Mouse (Mus musculus) liver, postnatal 0 days (tissue): ENCODE measurements at regions not wholly inside any gene's neighbourhood (a gene's known extent, or its start where the extent isn't known, plus 50 kb on each side); places are given as distances from the start of the nearest gene placed in this dataset.

ENCODE experiments used
- ATAC-seq: fragments of 200-750 bp; cut with Nextera tagmentation; 2 replicates; pipeline ENCODE4 v1.8.0; 2017; ENCODE audit warnings: mild to moderate bottlenecking, moderate library complexity
- DNase-seq: peaks from one replicate; pipeline ENCODE4 v3.0.0-alpha.2; 2016
- H3K27ac ChIP-seq: fragments of 300-500 bp; sonication (generic); 2 replicates; pipeline ENCODE4 v1.5.1; 2014; ENCODE audit warnings: antibody characterized with exemption, moderate library complexity, mild to moderate bottlenecking, low read depth
- H3K27me3 ChIP-seq: fragments of 300-500 bp; sonication (generic); 2 replicates; pipeline ENCODE4 v1.6.1; 2014; ENCODE audit warnings: low read length, control low read depth, mixed read lengths; ENCODE audit not compliant: insufficient read depth
- H3K36me3 ChIP-seq: fragments of 300-500 bp; sonication (generic); replicated peaks from 2 replicates; pipeline ENCODE4 v1.6.1; 2014; ENCODE audit warnings: mild to moderate bottlenecking, control low read depth, low read length, moderate library complexity, mixed read lengths; ENCODE audit not compliant: insufficient read depth
- H3K4me1 ChIP-seq: fragments of 300-500 bp; sonication (generic); 2 replicates; pipeline ENCODE4 v1.6.1; 2014; ENCODE audit warnings: antibody characterized with exemption, mild to moderate bottlenecking, control low read depth; ENCODE audit not compliant: insufficient read depth
- H3K4me2 ChIP-seq: fragments of 300-500 bp; sonication (generic); 2 replicates; pipeline ENCODE4 v1.6.1; 2014; ENCODE audit warnings: low read depth, mild to moderate bottlenecking, low read length, moderate library complexity, mixed read lengths
- H3K4me3 ChIP-seq: fragments of 300-500 bp; sonication (generic); 2 replicates; pipeline ENCODE4 v1.5.1; 2014; ENCODE audit warnings: low read depth, low read length
- H3K9ac ChIP-seq: fragments of 300-500 bp; sonication (generic); replicated peaks from 2 replicates; pipeline ENCODE4 v1.6.1; 2014; ENCODE audit warnings: mild to moderate bottlenecking, moderate library complexity
- H3K9me3 ChIP-seq: fragments of 300-500 bp; sonication (generic); 2 replicates; pipeline ENCODE4 v1.6.1; 2016; ENCODE audit warnings: mild to moderate bottlenecking, control low read depth, low read length, mixed read lengths
- CTCF ChIP-seq: sonication (generic); IDR thresholded peaks from 2 replicates; pipeline ENCODE4 v1.5.1; 2016; ENCODE audit warnings: antibody characterized with exemption, low read depth
- EP300 ChIP-seq: IDR thresholded peaks from 2 replicates; pipeline ENCODE4 v1.6.1; 2016; ENCODE audit warnings: antibody characterized with exemption, low read depth, mild to moderate bottlenecking
- WGBS: fragments of 180-500 bp; shearing (Covaris S2); extraction: QIAGEN DNeasy Blood & Tissue Kit; methylation state at CpG from one replicate; pipeline ENCODE4 v1.1.7; 2014; ENCODE audit not compliant: insufficient replicate concordance; 5-methylcytosine and 5-hydroxymethylcytosine counted together

- no peak for ATAC-seq
- Histone ChIP-seq H3K36me3 (no peaks in the 10 kb centered on the region), H3K27ac (no peak overlapping the region), H3K9me3 (no peaks in the 10 kb centered on the region), H3K4me1 (no peaks in the 10 kb centered on the region), H3K4me2 (no peak overlapping the region), H3K27me3 (no peaks in the 10 kb centered on the region), H3K4me3 (no peak overlapping the region), H3K9ac (no peak overlapping the region)
- TF ChIP-seq CTCF = no peak
- 46% methylated on average over 3 of the region's 3 CpGs for WGBS
- no peak for DNase-seq
Observed at GRCm38 (mm10) chr16:97234321-97234720, 63.8 kb upstream of the Dscam start.

- no peak overlapping the region for H3K9ac ChIP-seq
- WGBS = 55% methylated on average over 5 of the region's 5 CpGs
- DNase-seq (no peak), ATAC-seq (no peak)
- H3K4me3 ChIP-seq = no peak overlapping the region
- H3K27me3 ChIP-seq = no peaks in the 10 kb centered on the region
- no peak overlapping the region for H3K4me2 ChIP-seq
- no peaks in the 10 kb centered on the region for H3K4me1 ChIP-seq
- H3K27ac ChIP-seq = no peak overlapping the region
- TF ChIP-seq CTCF (no peak), EP300 (no peak)
- H3K9me3 ChIP-seq = no peaks in the 10 kb centered on the region
- no peaks in the 10 kb centered on the region for H3K36me3 ChIP-seq
Observed at GRCm38 (mm10) chr16:97239626-97240025, 69.1 kb upstream of the Dscam start.

GRCm38 (mm10) chr16:97240085-97240484, 69.5 kb upstream of the Dscam start:
- no peaks in the 10 kb centered on the region for H3K36me3 ChIP-seq
- DNase-seq (no peak), ATAC-seq (no peak)
- no peak overlapping the region for H3K4me3 ChIP-seq
- no peaks in the 10 kb centered on the region for H3K9me3 ChIP-seq
- no peak overlapping the region for H3K9ac ChIP-seq
- H3K4me1 ChIP-seq = no peaks in the 10 kb centered on the region
- TF ChIP-seq CTCF = no peak
- TF ChIP-seq EP300 = no peak
- H3K4me2 ChIP-seq = no peak overlapping the region
- WGBS = 43% methylated on average over 7 of the region's 7 CpGs
- no peaks in the 10 kb centered on the region for H3K27me3 ChIP-seq
- no peak overlapping the region for H3K27ac ChIP-seq

GRCm38 (mm10) chr16:97240859-97241360, 70.4 kb upstream of the Dscam start:
- Histone ChIP-seq H3K4me1 (no peaks in the 10 kb centered on the region), H3K27me3 (no peaks in the 10 kb centered on the region), H3K9me3 (no peaks in the 10 kb centered on the region), H3K36me3 (no peaks in the 10 kb centered on the region), H3K4me3 (no peak overlapping the region), H3K27ac (no peak overlapping the region), H3K4me2 (no peak overlapping the region), H3K9ac (no peak overlapping the region)
- TF ChIP-seq EP300 (no peak), CTCF (no peak)
- DNase-seq (no peak), ATAC-seq (no peak)
- 62% methylated on average over 8 of the region's 8 CpGs for WGBS

- no peak for TF ChIP-seq EP300
- TF ChIP-seq CTCF = no peak
- no peaks in the 10 kb centered on the region for H3K36me3 ChIP-seq
- no peak overlapping the region for H3K27ac ChIP-seq
- no peaks in the 10 kb centered on the region for H3K27me3 ChIP-seq
- no peak for DNase-seq
- ATAC-seq = no peak
- no peak overlapping the region for H3K4me3 ChIP-seq
- no peaks in the 10 kb centered on the region for H3K4me1 ChIP-seq
- H3K9ac ChIP-seq = no peak overlapping the region
- H3K9me3 ChIP-seq = no peaks in the 10 kb centered on the region
- no peak overlapping the region for H3K4me2 ChIP-seq
Observed at GRCm38 (mm10) chr16:97241639-97242038, 71.1 kb upstream of the Dscam start.

- TF ChIP-seq CTCF (no peak), EP300 (no peak)
- no peak for DNase-seq
- 71% methylated on average over 6 of the region's 6 CpGs for WGBS
- no peak for ATAC-seq
- H3K4me1 ChIP-seq = no peaks in the 10 kb centered on the region
- no peaks in the 10 kb centered on the region for H3K27me3 ChIP-seq
- no peak overlapping the region for H3K27ac ChIP-seq
- no peaks in the 10 kb centered on the region for H3K36me3 ChIP-seq
- no peak overlapping the region for H3K9ac ChIP-seq
- H3K4me3 ChIP-seq = no peak overlapping the region
- no peak overlapping the region for H3K4me2 ChIP-seq
- H3K9me3 ChIP-seq = no peaks in the 10 kb centered on the region
Observed at GRCm38 (mm10) chr16:97250488-97250887, 79.9 kb upstream of the Dscam start.

GRCm38 (mm10) chr16:97252551-97252950, 82.0 kb upstream of the Dscam start:
- Histone ChIP-seq H3K9ac (no peak overlapping the region), H3K27ac (no peak overlapping the region), H3K36me3 (no peaks in the 10 kb centered on the region), H3K9me3 (no peaks in the 10 kb centered on the region), H3K4me3 (no peak overlapping the region), H3K4me2 (no peak overlapping the region), H3K27me3 (no peaks in the 10 kb centered on the region), H3K4me1 (no peaks in the 10 kb centered on the region)
- DNase-seq = no peak
- TF ChIP-seq EP300 (no peak), CTCF (no peak)
- ATAC-seq = no peak
- 76% methylated on average over 1 of the region's 1 CpGs for WGBS
